Mouse (Mus musculus) A20 (cell line): ENCODE measurements around the gene Slc30a3.
"Not testable (repeated sequence)": the region's sequence is repeated elsewhere in the genome, so short reads cannot be mapped to it uniquely, and the experiment has no call there.

ENCODE experiments used
- DNase-seq: peaks from one replicate; pipeline ENCODE4 v3.0.0-alpha.2; 2011; ENCODE audit warnings: low read depth, low spot score

Gene Slc30a3

DNA sequence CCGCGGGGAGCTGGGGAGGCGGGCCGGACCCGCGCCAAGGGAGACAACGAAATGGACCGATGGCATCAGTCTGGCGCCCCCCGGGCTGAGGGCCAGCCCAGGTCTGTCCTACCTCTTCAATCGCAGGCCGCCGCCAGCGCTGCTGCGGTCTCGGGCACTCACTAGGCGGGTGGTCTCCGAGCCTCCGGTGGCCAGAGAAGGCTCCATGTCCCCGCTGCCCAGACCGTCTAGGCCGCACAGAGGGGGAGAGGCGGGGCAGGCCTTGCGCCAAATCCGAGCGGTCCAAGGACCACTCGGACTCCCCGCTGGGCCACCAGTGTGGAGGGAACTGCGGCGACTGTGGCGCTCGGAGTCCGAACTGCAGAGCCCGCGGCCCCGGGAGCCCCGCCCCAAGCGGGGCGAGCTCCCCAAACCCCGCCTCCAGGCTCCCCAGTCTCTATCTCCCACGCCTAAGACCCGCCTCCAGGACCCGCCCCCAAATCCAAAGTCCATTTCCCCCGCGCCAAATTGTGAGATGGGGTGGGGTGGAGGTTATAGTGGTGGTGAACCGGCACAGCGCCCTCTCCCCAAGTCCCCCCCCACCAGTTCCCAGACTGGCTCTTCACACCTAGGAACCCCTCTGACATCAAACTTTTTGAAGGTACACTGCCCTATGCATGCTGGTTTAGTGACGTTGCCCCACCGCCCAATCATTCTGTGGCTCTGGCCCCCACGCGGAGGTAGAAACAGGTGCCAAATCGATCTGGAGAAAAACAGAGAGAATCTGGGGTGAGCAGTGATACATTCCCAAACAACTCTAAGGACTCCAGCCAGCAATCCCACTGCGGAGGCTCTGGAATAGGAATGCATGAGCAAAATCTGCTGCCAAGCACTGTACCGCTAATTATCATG lies 14.6 kb downstream of the Slc30a3 start:
- DNase-seq = no peak

DNA sequence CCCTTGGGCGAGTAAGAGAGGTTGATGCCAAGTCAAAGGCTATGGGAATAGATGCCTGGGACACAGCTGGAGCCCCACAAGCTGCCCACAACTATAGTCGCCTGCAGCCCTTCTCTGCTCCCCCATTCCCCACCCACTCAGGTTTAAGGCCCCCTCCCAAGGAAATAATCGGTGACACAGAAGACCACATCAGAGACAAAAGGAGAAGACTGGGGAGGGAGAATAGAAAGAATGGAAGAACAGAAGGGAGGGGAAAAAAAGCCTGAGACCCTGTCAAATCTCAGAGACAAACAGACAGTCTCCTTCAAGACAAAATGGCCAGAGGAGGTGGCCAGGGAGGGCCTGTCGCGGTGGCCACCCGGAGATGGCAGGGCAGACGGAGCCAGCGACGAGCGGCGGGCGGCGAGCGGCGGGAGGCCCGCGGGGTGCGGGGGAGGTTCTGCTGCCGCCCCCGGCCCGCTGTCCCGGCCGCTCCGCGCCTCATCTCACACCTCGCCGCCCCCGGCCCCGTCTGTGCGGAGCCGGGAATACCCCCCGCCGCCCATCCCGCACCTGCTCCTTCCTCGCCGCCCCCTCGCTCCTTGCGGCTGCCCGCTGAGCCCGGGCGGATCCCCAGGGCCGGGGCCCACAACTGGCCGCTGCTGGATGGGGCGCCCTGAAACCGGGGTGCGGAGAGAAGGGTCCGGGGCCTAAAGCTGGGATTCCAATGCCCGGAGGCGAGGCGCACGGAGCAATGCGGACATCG lies 15.6 kb downstream of the Slc30a3 start:
- no peak for DNase-seq

DNA sequence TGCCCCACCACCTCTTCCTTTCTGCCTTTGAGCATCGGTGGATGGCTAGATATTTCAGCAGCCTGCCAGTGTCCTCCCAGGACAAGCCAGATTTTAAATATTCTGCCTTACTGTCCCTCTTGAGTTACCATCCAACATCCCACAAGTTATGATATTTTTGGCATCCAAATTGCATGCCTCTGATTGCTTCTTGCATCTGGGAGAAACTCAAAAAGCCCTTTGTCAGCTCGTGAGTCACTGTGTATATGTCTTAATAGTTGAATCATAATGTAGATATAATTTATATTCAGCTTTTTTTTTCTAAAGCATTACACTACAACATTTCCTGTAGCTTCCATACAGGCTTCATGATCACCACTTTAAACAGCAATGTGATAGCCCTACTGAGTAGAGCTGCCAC lies 20.9 kb downstream of the Slc30a3 start:
- no peak for DNase-seq

DNA sequence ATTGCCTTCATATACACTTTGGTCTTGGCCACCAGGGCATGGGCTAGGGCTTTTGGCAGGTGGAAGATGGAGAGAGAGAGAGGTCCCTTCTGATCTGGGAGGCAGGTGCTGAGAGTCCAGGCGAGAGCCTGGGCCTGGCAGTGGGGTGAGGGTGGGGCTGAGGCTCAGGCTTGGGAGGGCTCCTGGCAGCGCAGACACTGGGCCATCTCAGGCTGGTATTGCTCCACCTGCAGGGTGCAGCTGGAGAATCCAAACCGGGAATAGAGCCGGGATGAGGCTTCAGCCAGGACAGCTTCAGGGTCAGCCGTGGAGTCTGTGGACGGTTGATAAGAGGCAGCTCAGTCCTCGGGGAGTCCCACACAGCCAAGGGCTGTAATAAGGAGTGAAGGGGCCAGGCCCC lies 21.4 kb downstream of the Slc30a3 start:
- no peak for DNase-seq

DNA sequence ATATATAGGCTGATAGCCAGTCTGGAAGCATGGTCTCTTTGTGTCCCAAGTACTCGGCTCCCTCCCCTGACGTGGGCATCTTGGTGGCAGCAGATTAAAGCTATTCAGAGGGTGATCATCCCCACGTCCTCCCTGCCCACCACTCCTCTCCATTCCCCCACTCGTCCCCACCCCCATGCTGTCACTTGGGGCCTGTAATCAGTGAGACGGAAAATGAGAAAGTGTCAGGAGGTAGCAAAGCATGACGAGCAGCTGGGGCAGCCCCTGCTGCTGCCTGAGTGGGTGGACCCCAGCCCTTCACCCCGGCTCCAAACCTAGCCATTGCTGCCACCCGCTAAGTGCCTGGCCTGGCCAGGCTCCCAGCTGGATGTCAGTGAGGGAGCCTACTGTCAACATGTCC lies 24.1 kb downstream of the Slc30a3 start:
- DNase-seq = peak; percentile 55

DNA sequence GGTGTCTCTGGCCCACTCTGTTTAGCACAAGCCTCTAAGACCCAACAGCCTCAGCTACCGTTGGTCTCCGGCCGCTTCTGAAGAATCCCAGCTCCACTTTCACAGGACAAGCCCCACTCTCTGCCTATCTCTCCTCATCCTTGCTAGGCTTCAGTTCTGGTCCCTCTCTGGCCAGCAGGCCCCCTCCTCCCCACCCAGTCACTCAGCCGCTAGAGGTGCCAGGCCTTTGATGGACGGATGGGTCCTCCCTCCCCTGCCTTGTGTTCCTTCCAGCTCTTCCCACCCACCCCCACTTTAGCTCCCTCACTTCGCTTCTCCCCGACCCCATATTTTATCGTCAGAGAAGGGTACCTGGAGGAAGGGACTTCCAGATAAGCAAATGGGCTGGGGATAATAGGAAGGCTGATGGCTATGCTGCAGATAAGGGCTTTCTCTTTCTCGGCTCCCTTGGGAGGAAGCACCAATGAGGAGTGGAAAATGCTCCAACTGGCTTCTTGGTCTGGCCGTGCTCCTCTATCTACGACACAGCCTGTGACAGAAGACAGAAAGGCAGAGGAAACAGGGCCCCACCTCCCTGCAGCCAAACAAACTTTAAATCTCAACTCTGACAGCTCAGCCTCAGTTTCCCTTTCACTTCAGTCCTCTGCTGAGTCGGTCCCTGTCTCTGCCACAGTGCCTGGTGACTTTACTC lies 25.0 kb downstream of the Slc30a3 start:
- DNase-seq = peak; percentile 21

DNA sequence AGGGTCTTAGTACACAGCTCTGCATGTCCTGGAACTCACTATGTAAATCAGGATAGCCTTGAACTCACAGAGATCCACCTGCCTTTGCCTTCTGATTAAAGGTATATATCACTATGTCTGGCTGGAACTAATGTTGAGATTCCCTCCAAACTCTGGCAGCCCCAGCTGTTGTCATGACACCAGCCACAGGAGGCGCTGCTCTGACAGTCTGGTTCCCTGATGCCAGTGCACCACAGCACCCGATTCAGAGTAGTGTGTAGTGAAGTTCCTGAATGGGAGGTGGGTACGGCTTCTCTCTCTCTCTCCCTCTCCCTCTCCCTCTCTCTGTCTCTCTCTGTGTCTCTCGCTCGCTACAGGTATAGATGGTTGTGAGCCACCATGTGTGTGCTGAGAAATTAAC lies 25.7 kb downstream of the Slc30a3 start:
- peak; percentile 64 for DNase-seq

DNA sequence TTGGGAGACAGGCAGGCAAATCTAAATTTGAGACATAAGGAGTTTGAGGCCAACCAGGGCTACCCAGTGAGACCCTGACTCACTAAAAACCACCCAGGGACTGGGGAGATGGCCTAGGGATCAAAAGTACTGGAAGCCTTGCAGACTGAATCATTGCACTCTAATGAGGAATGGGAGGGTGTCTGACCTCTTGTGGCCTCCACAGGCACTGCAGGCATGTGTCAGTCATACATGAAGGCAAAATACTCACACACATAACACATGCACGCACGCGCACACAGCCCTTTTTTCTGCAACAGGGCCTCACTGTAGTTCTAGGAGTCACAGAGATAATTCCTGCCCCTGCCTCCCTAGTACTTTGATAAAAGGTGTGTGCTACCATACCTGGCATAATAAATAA lies 26.7 kb downstream of the Slc30a3 start:
- peak; percentile 67 for DNase-seq

DNA sequence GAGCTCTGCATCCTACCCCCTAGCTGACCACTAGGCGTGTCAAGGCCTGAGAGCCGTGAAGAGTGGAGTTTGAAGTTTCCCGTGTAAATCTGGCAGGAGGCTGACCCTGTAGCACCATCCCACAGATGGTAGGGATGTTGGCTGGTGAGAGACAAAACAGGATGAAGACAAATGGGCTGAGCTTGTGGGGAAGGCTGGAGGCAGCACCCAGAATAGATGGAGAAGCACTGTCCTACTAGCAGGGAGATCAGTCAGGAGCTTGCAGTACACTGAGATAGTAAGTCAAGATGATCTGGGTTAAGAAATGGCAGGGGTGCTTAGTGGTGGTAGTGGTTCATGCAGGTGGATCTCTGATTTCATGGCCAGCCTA lies 27.3 kb downstream of the Slc30a3 start:
- no peak for DNase-seq

DNA sequence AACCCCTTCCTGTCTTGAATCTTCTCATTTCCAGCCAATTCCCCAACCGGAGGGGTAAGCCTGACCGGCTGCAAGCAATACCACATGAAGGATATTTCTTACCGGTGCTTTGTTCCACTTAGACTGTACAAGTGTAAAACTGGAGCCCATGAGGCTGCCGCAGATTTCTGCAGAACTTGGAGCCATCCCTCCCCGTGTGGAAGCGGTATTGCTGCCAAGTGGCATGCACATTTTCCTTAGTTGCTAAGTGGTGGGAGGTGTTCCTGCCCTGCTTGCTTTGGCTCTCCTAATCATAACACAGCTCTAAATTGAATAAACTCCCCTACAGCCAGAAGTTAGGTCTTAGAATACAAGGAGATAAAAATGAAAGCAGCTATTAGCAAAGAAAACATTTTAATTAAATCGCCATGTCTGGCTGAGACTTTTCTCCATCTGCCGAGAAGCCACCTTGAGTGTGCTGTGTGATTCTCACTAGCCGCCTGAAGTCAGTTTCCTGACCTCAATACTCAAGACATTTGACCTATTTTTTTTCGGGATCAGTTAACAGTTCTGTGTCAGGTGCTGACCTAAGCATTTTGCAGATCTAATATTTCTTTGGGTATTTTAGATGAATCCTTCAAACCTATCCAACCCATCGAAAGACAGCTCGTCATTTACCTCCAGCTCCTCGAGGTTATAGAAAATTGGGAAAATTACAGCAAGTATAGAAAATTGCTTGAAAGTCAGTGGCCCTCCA lies 27.8 kb downstream of the Slc30a3 start:
- DNase-seq = no peak

DNA sequence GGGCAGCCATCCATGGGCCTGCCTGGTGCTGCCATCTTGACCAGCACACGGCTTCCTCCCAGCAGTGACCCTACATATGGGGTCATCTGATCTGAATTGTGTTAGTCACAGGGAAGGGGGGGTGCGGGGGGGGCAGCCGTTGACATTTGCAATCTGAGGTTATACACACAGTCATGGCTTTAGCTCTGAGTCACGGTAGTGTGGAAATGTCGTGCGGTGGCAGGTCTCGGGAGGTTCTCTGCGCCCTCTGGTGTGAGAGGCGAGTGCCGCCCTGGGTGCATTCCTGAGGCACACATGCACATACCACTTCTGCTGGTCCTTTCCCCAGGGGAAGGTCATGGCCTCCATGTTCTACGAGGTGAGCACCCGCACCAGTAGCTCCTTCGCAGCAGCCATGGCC lies 31.7 kb downstream of the Slc30a3 start:
- no peak for DNase-seq

DNA sequence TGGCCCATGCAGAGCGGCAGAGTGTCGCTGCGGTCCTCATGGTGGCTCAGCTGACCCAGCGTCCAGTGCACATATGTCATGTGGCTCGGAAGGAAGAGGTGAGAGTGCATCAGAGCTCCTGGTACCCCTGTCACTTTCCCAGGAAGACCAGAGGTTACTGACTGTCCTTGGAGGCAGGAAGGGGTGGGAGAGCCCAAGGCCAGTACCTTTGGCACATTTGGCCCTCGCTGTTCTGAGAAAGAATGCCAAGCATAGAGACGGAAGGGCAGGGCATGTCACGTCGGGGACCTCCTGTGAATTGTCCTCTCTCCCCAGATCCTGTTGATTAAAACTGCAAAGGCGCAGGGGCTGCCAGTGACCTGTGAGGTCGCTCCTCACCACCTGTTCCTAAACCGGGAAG lies 34.9 kb downstream of the Slc30a3 start:
- DNase-seq = no peak

DNA sequence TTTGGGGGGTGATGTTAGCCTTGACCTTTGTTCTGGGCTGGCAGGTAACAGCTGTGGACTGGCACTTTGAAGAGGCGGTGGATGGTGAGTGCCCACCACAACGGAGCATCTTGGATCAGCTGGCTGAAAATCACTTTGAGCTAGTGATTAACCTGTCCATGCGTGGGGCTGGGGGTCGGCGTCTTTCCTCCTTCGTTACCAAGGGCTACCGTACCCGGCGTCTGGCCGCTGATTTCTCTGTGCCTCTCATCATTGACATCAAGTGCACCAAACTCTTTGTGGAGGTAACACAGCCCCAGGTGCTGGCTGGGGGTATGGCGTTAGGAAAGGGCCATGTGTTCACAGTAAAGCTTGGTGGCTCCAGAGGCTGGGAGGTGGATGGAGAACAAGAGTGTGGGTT lies 36.2 kb downstream of the Slc30a3 start:
- no peak for DNase-seq

DNA sequence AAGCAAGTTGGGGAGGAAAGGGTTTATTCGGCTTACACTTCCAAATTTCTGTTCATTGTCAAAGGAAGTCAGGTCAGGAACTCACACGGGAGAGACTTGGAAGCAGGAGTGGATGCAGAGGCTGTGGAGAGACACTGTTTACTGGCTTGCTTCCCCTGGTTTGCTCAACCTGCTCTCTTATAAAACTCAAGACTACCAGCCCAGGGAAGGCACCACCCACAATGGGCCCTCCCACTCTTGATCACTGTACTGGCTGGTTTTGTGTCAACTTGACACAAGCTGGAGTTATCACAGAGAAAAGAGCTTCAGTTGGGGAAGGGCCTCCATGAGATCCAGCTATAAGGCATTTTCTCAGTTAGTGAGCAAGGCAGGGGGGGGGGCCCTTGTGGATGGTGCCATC lies 37.0 kb downstream of the Slc30a3 start:
- DNase-seq = no peak

DNA sequence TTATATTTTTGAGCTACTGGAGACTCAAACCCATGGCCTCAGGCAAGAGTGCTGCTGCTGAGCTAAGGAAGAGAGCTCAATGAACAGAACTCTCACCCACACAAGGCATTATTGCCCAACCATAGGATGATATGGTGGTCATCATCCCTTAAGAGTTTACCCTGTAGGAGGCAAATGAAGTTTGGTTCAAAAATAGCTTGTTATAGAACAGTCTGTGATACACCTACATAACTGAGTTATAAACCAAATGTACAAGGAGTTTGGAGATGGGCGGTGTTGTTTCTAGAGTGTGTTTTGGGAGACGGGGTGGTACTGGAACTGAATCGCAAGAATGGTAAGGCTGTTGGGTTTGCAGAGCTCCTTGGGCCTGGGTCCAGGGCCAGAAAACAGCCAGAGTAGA lies 38.2 kb downstream of the Slc30a3 start:
- no peak for DNase-seq

DNA sequence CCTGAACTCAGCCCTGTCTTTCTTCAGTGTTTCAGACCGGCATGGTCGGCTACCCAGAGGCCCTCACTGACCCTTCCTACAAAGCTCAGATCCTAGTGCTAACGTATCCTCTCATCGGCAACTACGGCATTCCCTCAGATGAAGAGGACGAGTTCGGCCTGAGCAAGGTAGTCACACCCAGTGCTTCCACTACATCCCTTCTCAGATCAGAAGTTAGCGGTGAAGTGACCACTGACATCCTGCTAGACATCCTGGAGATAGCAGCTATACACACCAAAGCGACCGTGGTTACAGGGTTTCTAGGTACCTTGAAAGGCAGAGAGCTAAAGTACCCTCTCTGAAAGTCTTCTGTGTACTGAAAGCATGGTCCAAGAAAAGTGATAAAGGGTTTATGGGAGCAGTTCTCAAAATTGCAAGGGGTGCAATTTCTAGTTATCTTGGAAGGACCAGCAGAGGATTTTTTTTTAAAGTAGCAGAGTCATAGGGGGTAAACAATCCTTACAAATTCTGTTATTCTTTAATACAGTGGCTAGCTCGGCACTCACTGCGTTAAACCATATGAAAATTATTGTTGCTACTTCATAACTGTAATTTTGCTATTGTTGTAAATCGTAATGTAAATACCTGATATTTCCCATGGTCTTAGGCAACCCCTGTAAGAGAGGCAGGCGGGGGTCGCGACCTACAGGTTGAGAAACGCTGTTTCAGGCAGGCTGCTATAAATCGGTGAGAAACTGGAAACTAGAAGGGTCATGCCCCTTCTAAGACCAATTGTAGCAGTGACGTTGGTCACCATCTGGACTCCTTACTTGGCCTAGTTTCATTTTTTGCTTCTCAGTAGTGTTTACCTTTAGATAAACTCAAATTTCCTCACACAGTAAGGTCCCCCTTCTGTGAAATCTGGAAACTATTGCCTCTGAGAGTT lies 52.6 kb downstream of the Slc30a3 start:
- peak; percentile 48 for DNase-seq

DNA sequence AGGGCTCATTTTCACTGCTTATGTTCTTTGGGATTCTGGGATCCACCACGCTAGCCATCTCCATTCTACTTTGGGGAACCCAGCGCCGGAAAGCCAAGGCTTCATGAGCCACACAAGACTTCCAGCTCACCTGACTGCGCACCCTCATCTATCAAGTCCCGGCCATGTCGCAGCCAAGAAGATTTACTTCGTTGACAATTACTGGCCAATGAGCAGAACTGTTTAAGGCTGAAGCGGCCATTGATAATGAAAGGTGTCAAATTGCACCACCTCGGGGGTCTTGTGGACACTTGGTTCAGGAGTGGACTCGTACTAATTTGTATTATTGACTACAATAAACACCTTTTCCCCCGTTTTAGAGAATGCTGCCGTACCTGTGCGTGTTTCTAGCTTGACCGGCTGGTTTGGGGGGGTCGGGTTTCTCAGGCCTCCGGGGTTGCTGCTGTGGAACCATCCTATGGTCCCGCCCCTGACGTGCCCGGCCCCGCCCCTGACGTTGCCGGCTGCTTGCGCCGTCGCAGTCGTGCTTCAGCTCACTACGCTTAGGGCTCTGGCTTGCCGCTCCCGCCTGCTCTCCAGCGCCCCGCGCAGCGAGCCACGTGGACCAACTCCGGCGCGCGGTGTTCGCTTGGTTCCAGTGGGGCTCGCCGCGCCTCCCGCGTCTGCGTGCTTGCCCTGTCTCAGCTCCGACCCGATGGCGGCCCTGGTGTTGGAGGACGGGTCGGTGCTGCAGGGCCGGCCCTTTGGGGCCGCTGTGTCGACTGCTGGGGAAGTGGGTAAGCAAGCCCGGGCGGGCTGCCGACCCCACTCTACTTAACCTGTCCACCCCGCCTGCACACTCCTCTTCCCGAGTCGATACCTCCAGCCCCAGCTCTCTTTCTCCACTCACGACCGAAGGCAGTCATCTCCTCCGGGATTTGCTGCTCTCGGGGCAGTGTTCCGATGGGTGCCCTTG lies 53.5 kb downstream of the Slc30a3 start, which contains the start of gene Cad:
TSS of gene Cad (plus strand) at position 520 of the 955 bp plus-strand sequence.
- DNase-seq = peak; percentile 96

DNA sequence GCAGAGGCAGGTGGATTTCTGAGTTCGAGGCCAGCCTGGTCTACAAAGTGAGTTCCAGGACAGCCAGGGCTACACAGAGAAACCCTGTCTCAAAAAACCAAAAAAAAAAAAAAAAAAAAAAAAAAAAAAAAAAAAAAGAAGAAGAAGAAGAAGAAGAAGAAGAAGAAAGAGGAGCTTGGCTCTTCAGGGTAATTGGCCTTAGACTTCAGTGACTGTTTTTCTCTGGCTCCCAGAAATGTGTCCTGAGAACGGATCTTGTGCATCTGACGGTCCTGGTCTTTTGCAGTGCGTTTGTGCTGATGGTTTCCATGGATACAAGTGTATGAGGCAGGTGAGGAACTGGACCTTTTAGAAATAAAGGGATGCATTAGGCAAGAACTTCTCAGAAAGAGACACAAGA lies 54.3 kb downstream of the Slc30a3 start:
- DNase-seq = not testable (repeated sequence)

DNA sequence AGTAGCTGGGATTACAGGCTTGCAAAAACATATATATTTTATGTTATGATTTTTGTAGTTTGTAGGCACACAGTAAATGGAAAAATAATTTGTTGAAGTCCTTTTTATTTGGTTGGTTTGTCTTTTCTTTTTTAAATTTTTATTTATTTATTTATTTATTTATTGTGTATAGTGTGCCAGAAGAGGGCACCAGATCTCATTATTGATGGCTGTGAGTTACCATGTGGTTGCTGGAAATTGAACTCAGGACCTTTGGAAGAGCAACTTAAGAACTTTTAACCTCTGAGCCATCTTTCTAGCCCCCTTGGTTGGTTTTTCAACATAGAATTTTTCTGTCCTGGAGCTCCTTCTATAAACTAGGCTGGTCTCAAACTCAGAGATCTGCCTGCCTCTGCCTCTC lies 57.6 kb downstream of the Slc30a3 start:
- peak; percentile 51 for DNase-seq
